Mouse (Mus musculus) spleen, adult 12 weeks (tissue): Measurements from ENCODE around the gene Kif3b.
A peak's percentile ranks its signal among the peaks of the same experiment; 100 is the strongest.
"Not testable (repeated sequence)": the region's sequence is repeated elsewhere in the genome, so short reads cannot be mapped to it uniquely, and the experiment has no call there.

Source experiments
- DNase-seq: peaks from one replicate; pipeline ENCODE4 v3.0.0; 2022; ENCODE audit warnings: low spot score

Kif3b gene

DNA sequence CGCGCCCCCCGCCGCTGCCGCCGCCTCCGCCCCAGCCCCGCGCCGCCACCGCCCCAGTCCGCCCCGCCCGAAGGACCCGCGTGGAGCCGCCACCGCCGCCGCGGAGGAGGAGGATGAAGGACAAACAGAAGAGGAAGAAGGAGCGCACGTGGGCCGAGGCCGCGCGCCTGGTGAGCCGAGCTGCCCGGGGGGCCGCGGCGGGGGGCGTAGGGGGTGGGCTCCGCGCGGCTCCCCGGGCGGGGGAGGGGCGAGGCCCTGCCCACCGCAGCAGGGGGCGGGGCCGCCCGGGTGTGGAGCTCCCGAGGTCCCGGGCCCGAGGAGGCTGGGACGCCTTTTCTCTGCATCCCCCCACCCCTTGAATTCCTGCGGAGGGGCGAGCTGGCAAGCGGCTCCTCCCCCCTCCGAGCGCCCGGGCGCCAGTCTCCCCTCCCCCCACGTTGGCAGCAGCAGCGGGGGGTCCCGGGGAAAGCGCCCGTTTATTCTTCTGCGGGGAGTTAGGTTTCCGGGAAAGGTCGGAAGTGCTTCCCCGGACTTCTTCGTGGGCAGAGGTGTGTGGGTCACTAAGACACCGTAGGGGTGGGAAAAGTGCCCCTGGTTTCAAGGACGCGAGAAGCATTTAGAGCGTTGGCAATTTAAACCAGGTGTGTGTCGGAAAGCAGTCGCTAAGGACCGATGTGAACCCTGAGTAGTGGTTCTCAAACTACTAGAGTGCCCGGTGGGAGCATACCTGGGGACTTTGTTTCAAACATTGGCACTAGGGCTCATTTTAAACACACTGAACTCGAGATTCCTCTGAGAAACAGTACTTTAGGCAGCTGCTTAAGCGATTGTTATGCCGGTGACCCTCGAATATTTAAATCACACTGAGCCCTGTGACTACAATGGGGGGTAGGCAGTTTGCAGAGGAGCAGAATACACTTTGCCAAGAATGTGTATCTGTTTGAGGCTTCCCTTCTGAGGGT, 55.3 kb downstream of the Kif3b start:
- peak; percentile 54 for DNase-seq

DNA sequence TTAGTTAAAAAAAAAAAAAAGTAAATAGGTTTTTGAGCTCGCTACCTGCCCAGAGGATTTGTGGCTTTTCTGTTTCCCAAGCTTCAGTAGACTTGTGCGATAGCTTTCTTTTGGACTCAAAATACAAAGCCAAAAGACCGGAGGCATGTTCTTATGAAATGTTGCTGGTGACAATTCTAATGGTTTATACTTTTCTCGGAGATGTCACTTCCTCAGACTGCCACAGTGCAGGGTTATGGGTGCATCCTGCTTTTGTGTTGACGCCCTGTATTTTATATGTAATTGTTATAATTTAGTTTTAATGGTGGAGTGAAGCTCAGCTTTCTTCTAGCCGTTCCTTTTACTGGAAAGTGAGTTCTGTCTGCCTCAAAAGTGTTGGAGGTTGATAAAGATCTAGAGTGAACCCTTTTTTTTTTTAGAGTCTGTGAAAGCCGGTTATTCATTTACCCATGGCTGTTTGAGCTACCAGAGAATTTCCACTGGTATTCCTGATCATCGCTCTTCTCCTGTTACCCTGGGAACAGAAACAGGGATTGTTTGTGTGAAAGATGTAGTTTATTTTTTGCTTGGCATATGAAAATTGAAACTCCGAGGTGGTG, 56.1 kb downstream of the Kif3b start:
- no peak for DNase-seq

GRCm38 (mm10) chr2:153348100-153348831, 57.1 kb downstream of the Kif3b start:
- no peak for DNase-seq

- no peak for DNase-seq
These were observed 59.5 kb downstream of the Kif3b start for GRCm38 (mm10) chr2:153350552-153351181.

GRCm38 (mm10) chr2:153354648-153355047, 63.4 kb downstream of the Kif3b start:
- DNase-seq, result no peak

DNA sequence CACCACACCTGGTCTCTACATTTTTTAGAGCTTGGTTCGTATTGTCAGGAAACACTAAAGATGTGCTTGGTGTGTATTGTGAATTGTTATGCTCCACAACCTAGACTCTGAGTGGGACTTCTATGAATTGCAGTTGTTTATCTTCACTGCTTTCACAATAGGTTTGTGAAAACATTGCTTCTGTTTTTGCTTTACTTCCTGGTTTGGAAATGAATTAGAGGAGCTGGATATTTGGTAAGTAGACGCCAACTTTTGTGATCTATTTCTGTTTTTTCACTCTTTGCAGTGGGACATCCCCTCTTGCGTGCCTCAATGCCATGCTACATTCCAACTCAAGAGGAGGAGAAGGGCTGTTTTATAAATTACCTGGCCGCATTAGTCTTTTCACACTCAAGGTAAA, 65.6 kb downstream of the Kif3b start:
- no peak for DNase-seq

- no peak for DNase-seq
These were observed 70.0 kb downstream of the Kif3b start for GRCm38 (mm10) chr2:153361101-153361710.

DNA sequence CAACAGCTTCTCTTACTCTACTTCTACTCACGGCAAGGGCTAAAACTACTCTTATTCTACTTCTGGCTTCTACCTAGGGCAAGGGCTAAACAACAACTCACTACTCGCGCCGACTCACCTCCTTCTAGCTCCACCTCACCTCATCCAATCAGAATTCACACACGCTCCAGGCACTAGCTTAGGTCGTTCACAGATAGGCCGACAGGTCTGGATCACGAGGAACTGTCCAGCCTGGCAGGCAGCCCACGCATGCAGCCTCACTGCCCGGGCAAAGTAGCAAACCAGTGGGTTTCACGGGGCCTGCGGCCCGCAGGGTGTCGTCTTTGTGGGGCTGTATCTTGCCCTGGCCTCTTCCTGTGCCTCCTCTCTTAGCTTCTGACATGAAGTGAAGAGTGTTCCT, 73.3 kb downstream of the Kif3b start:
- DNase-seq, result not testable (repeated sequence)

DNA sequence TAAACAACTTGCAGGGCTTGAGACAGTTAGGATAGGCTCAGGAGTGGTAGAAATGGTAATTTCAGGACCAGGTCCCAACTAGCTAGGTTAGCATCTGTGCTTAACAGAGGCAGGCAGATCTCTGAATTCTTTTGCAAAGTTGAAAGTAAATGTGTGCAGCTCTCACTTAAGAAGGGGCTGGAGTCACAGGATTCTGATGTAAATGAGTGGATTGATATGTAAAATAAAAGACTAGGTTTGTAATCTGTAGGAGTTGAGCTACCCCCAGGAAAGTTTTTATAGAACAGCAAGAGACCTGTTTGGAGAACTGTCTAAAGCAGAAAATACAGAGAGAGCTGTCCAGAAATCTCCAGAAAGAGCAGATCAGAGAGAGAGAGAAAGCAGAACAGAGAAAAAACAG, 79.7 kb downstream of the Kif3b start:
- DNase-seq, result no peak

GRCm38 (mm10) chr2:153375380-153375779, 84.2 kb downstream of the Kif3b start:
- DNase-seq, result no peak

DNA sequence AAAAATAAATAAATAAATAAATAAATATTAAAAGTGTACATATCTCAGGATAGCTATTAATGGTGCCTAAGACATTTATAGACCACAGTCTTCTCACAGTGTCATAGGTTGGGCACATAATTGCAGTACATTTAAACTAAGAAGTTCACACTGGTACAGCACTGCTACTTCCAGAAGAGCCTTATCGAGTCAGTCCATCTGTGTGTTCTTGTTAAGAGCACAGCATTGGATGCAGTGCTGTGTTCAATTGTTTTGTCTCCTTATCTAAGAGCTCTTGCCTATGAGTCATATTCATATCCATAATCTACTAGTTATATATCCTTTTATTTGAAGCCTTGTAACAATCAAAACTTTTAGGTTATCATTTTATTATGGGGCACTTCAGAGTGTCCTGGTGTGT, 89.3 kb downstream of the Kif3b start:
- DNase-seq, result no peak
